Mouse (Mus musculus) naive thymus-derived CD4-positive, alpha-beta T cell, adult 2 months (primary cell): ENCODE measurements around the gene Cubn.

Experiments
- DNase-seq: peaks from one replicate; pipeline ENCODE4 v3.0.0-alpha.2; 2011; ENCODE audit warnings: low read depth

The Cubn gene

GRCm38 (mm10) chr2:13491734-13492133 is at the start of gene Cubn:
TSS of gene Cubn (minus strand) at chr2:13491813.
- no peak for DNase-seq

- no peak for DNase-seq
Observed at GRCm38 (mm10) chr2:13539860-13540259, 48.2 kb upstream of the Cubn start.

- DNase-seq, result peak; percentile 43
Observed at GRCm38 (mm10) chr2:13538704-13539377, 47.2 kb upstream of the Cubn start.

- no peak for DNase-seq
Observed at GRCm38 (mm10) chr2:13538258-13538657, 46.6 kb upstream of the Cubn start.

- DNase-seq, result peak; percentile 79
Observed at GRCm38 (mm10) chr2:13537733-13538132, 46.1 kb upstream of the Cubn start.

GRCm38 (mm10) chr2:13536747-13537146 is 45.1 kb upstream of the Cubn start:
- peak; percentile 28 for DNase-seq

GRCm38 (mm10) chr2:13530639-13531038 is 39.0 kb upstream of the Cubn start:
- DNase-seq, result no peak

- no peak for DNase-seq
Observed at GRCm38 (mm10) chr2:13529253-13529933, 37.8 kb upstream of the Cubn start.

GRCm38 (mm10) chr2:13527531-13527930 is 35.9 kb upstream of the Cubn start:
- DNase-seq, result no peak

- DNase-seq, result no peak
Observed at GRCm38 (mm10) chr2:13527125-13527524, 35.5 kb upstream of the Cubn start.

- DNase-seq, result no peak
Observed at GRCm38 (mm10) chr2:13526205-13526604, 34.6 kb upstream of the Cubn start.

- no peak for DNase-seq
Observed at GRCm38 (mm10) chr2:13523540-13524456, 32.2 kb upstream of the Cubn start.

GRCm38 (mm10) chr2:13522106-13522505 is 30.5 kb upstream of the Cubn start:
- DNase-seq, result no peak

GRCm38 (mm10) chr2:13514949-13515348 is 23.3 kb upstream of the Cubn start:
- no peak for DNase-seq

GRCm38 (mm10) chr2:13502717-13503116 is 11.1 kb upstream of the Cubn start:
- DNase-seq, result no peak

GRCm38 (mm10) chr2:13501553-13501952 is 9.9 kb upstream of the Cubn start:
- no peak for DNase-seq

GRCm38 (mm10) chr2:13500298-13500999 is 8.8 kb upstream of the Cubn start:
- DNase-seq, result no peak

- DNase-seq, result no peak
Observed at GRCm38 (mm10) chr2:13499196-13499595, 7.6 kb upstream of the Cubn start.

- no peak for DNase-seq
Observed at GRCm38 (mm10) chr2:13496087-13496486, 4.5 kb upstream of the Cubn start.

GRCm38 (mm10) chr2:13492927-13493326 is 1.3 kb upstream of the Cubn start:
- DNase-seq, result peak; percentile 45

- no peak for DNase-seq
Observed at GRCm38 (mm10) chr2:13490480-13490879, 1.1 kb downstream of the Cubn start.

GRCm38 (mm10) chr2:13486470-13486869 is 5.1 kb downstream of the Cubn start:
- no peak for DNase-seq
